Mouse (Mus musculus) cerebellum, adult 18-20 months (tissue): Measurements from ENCODE around the gene Osbpl6.

Experiments
- DNase-seq, 2 experiments: peaks; one replicate each; pipeline ENCODE4 v3.0.0; 2021

Osbpl6 gene

DNA sequence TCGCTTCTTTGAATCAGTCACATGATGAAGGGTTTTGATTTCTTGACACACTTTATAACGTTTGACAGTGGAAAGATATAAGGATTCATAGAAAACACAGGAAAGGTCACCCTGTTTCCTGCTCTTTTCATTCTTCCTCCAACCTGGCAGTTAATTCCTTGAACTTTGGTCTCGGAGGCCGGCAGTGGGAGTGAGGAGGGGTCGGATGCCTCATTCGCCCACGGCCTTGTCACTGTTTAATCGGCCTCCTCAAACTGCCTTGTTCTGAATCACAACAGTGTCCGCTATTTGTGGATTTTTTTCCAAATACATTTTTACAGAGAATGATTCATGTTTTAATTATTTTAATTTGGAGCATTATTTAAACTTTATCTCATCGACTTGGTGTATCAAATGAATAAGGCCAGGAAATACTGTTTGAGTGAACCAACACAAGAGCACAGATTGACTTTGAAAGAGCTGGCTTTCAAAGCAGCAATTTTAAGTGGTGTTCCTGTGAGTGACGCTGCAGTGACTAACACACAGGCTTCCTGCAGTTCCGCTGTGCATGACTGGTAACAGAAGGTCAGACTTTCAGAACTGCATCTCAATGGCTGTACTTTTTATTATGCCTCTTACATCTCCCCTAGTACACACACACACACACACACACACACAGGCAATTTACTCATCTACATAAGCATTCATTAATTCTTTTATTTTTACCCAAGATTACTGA, 98.0 kb downstream of the Osbpl6 start:
- no peak for DNase-seq

DNA sequence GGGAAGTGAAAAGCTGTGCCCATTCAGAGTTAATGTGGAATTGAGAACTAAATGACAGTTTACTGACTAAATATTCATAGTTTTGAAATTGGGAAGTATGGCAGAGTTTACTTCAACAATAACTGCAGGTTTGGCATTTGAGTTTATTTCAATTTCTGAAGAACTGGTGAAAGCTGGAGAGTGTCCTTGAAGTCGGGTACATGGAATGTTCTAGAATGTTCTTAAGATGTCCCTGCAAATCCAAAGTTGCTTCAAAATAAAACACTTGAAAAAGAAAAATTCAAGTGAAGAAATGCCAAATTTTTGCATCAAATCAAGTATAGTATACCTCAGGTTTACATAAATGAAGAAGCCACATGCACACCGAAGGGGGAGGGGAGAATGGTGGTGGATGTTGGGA, 98.7 kb downstream of the Osbpl6 start:
- no peak for DNase-seq

DNA sequence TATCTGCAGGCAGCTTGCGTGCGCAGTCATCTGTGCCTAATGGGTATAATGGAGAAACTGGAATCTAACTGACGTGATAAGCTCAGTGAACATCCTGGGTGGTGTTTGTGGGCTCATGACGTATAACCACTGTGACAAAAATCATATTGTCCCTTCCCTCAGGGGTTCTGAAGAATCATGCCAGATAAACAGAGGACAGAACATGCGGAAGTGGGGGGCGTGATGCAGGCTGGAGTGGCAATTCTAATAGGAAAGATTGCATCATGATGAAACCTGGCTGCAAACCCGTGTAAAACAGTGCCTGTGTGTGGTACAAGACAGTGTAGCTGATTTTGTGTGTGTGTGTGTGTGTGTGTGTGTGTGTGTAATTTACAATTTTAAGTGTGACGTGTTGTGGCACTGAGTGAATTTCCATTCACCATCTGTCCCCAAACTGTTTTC, 105.0 kb downstream of the Osbpl6 start:
- DNase-seq, result no peak

DNA sequence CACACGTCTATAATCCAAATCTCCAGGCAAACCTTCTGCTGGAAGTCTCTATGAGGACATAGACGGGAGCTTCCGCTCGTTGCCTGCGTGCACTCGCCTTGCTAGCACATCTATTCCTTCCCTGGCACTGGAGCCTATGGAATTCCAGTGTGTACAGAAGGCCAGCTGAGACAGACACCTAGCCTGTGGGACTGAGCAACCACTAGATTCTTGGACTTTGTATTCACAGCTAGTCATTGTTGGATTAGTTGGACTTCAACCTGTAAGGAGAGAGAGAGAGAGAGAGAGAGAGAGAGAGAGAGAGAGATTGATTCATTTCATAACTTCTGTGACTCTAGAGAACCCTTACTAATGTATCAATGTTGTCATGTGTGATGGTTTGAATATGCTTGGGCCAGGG, 105.8 kb downstream of the Osbpl6 start:
- no peak for DNase-seq

DNA sequence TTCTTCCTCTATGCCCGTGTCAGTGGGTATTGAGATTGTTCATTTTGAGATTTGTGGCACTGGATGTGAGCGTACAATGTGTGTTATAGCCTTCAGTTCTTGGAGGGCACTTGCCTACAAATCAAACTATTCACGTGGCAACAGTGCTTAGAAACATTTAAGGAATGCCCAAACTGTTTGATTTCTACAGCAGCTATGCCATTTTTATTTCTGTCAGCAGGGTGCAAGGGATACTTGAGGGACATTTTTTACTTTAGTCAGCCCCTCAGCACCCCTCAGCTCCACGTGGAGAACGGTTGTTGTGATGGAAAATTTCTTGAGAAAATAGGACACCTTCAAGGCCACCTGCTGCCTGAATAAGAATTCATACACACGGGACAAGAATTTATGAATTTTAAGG, 106.6 kb downstream of the Osbpl6 start:
- DNase-seq, result no peak

DNA sequence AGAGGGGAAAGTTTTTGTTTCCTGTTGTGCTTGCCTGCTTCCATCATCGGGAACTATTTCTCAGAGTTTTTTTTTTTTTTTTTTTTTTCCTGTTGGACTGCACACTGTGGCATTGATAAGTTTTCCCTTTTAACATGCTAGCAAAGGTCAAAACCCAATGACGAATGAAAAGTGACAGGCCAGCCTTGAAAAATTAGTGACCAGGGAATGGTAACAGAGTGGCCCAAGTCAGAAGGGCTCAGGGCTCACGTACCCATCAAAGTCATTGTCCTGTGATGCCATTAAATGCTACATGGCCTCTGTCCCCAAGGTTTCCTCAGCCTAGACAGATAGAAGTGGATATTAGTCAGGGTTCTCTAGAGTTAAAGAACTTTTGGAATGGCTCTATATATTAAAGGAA, 107.0 kb downstream of the Osbpl6 start:
- DNase-seq, result no peak

DNA sequence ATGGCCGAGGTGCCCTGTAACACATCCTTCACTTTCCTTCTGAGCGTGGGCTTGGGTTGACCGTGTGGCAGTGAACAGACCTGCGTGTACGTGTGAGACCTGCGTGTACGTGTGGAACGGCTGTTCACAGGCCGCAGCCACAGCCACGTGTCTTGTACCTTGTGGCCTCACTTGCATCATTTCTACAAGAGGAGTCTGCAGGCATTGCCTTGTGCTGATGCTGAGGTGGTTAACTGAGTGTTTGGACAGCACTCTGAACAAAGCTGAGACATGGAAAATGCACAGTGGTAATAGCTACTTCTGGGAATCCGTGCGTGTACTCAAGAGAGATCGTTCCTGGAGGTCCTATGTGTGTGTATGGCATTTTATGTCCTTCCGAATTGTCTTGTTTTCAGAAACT, 111.2 kb downstream of the Osbpl6 start:
- no peak for DNase-seq

DNA sequence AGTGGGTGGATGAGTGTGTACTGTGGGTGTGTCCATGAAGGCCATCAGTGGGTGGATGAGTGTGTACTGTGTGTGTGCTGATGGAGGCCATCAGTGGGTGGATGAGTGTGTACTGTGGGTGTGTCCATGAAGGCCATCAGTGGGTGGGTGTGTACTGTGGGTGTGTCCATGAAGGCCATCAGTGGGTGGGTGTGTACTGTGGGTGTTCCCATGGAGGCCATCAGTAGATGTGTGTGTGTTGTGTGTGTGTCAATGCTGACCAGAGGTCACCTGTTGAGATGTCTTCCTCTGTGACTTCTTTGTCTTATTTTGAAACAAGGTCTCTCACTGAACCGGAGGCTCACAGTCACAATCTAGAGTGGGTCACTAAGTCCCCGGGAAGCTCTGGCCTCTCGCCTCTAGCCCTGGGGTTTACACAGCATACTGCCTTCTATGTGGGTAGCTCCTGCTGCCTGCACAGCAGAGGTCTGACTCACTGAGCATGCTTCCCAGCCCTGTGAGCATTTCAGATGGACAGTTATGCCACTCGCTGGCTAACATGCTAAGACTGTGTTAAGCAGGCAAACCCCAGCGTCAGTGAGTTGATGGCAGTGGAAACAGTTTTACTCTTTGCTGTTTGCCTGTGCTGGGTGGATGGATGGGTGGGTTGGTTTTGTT, 112.2 kb downstream of the Osbpl6 start:
- peak in 1 of 2 experiments; percentile 21 for DNase-seq

DNA sequence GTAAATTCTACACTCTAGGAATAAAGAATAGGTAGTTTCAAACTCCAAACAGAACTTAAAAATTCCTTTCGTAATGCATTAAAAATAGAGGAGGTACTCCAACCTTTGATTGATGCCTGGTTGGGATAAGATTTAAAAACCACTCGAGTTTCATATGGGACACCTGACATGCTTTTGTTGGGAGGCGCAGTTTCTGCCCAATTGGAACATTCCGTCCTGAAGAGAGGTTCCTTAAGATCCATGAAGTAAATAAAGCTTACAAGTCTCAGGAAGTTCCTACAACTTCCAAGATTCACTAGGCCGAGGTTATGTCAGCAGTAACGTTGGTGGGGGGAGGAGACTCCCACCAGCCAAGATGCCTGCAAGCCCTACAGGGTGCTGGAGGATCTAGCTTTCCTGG, 115.3 kb downstream of the Osbpl6 start:
- DNase-seq, result no peak

DNA sequence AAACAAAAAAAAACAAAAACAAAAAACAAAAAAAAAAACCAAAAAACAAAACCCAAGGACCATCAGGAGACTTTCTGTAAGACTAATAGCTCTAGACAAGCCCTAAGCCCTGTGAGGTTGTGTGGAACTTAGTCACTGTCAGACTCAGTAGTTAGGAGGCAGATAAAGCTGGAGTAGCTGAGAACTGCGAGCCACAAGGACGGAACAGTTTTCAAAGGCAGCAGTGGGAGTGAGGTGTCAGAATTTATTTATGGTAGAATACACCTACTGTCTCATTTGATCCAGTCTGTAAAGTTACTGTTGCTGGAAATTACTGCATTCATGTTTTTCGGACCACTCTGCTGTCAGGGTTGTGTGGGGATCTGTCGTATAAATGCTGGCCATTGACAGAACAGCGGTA, 118.1 kb downstream of the Osbpl6 start:
- DNase-seq, result no peak

DNA sequence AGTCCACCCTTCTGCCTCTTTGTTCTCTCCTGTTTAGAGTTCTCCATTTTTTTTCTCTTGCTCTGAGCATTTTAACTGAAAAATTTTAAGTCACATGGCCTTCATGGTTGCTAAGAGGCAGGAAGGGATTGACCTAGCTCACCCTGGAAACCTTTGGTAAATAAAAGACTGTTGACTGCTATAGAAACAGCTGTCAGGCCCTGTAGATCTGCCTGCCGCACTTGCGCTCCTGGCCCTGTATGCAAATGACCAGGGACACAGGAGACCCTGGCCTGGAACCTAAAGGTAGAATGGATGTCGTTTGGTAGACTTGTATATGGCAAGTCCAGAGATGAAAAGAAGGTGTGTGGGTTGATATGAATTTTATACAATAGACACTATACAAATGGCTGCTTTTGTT, 119.3 kb downstream of the Osbpl6 start:
- no peak for DNase-seq

DNA sequence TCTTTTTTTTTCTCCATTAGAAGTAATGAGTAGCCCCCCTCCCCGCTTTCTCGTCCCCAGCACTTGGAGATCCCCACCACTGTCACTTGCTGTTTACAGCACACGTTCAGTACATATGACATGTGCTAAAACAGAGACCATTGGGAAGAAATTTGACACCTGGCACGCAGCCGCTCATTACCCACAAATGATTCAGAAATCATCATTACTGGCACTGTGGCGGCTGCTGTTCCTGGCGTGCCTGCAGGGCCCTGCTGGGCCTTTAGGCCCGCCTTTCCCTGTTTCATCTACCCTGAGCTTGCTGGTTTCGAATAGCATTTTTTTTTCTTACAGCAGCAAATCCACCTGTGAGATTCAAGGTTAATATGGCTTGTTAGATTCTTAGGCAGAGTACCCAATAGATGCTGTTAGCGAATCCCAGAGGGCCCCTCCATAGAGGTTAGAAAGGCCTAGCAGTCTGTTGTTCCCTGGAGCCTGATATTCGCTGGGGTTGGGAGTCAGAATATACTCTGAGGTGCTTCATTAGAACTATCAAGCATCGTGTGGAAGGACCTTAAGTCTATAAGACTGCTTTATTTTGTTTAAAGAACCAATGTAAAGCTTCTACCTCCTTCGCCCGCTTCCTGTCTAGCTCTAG, 126.3 kb downstream of the Osbpl6 start:
- peak; percentile 40 to 46 for DNase-seq

DNA sequence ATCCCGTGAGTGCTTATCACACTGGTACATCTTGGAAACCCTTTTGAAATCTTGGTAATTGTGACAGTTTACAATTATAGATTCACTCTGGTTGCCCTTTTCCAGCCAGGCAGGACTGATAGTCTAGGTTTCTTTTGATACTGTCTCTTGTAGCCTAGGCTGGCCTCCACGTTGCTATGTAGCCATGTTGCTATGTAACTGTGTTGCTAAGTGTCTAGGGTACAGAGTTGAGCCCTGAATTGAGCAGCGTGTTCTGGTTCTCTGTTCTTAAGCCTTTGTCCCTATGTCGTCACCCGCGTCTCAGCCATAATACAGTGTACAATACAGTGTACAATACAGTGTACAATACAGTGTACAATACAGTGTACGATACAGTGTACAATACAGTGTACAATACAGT, 128.6 kb downstream of the Osbpl6 start:
- DNase-seq, result no peak

DNA sequence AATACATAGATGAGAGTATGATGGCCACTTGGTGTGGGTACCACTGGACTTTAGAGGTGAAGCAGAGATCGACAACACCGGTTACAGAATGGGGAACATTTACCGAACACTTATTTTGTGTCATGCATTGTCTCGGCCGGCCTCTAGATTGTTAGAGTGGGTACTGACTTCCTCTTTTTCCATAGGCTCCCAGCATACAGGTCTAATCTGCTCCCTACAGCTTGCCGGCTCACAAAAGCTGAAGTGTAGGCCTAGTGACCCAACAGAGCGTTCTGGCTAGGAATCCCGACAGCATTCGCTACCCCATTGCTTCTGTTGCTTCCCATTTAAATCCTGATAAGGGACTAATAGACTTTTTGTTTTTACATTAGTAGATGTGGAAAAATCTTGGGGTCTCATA, 135.6 kb downstream of the Osbpl6 start:
- no peak for DNase-seq

DNA sequence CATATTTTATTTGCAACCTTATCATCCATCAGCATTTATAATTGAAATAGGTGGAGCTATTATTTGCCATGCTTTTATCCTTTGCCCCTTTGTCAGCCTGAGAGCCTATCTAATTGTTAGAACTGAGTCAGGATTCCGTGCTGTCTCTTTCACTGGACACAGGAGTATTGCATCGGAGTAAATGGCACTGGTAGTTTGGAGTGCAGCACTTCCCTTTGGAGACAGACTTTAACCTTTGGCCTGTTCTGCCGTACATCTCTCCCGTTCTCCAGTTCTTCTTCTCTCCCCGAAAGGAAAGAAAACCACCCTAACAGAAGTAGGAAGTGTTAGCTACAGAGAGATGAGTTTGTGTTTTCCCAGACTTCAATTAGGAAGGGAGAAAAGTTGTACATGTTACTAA, 136.6 kb downstream of the Osbpl6 start:
- DNase-seq, result no peak

DNA sequence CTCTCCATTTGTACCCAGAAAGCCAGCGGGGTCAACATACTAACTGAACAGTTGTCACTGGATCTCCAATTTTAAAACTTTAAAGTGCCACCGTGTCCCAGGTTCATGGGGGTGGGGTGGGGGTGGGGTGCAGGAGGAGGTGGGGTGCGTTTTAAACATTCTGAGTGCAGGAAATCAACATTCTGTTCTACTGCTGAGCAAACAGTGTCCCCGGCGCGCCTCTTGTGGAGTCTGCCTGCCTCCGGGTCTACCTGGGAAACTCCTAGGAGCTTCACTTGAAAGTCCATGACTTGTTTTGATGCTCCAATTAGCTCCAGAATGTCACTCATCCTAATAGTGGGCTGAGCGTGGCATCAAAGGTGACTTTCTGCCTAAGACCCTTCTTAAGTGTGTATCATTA, 139.2 kb downstream of the Osbpl6 start:
- no peak for DNase-seq

DNA sequence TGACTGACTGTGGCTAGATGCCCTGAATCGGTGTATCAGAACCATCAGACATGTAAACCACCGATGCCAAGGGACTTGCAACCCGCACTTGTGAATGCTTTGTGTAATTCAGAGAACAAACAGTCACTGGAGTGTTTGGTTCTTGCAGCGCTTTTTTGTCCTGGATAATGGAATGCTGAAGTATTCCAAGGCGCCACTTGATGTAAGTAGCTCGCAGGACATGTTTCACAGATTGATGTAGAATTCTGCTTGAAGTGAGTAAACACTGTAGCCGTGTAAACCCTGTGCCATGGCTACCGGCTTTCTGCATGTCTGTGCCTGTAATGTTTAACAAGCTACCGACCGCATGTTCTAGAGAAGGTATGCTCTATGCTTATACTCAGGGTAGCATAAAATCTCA, 141.9 kb downstream of the Osbpl6 start:
- no peak for DNase-seq

DNA sequence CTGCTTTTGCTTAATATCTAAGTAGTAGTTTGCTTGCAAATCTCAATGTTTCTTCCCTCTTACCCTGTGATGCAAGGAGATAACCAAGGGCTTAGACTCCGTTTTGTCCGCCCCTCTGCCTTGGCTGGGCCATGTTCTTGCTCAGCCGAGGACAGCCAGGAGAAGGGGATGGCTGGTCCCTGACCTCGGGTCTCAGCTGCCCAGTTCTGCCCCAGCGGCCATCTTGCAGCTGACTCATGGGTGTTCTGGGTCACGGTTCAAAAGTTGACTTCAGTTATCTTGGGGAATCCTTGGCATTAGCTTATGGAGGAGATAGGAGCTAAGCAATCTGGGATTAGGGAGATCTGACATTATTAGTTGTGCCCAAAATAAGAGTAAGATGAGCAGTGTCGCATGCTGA, 142.5 kb downstream of the Osbpl6 start:
- no peak for DNase-seq

DNA sequence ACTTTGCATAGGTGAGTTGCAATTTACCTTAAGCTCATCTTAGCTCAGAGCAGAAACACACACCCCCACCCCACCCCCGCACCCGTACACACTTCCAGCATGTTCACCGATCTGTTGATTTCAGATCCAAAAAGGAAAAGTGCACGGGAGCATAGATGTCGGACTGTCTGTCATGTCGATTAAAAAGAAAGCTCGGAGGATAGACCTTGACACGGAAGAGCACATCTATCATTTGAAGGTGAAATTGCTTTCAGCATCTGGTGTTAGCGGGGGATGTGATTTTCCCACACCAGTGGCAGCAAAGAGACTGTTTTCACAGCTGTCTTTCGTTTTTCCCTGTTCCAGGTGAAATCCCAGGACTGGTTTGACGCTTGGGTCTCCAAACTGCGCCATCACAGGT, 143.0 kb downstream of the Osbpl6 start:
- DNase-seq, result no peak

DNA sequence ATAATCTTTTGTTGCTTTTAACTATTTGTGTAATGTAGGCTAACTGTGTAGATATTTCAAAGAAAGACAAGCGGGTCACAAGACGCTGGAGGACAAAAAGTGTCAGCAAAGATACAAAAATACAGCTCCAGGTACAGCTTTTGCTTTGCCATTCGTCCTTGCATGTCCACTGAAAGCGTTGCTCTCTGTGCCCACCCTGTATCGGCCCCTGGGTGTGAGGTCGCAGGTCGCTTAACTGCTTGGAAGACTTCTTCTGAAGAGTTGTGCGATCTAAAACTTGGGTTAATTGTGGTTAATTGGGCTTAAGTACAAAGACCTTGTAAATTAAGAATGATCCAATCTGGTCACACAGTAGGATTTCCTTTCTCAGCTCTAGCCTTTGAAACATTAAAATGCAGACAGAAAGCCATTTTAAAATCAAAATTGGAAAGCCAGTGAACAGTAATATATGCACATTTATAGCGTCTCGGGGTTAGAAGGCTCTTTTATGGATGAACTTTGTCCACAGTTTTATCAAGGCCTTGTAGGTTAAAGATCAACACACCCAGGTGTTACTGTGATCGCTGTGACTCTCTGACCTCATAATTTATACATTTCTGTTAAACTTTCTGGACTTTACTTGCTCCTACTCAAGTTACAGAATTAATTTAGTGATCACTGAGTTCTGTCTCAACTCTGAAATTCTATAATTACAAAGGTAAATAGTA, 149.7 kb downstream of the Osbpl6 start:
- DNase-seq, result no peak

DNA sequence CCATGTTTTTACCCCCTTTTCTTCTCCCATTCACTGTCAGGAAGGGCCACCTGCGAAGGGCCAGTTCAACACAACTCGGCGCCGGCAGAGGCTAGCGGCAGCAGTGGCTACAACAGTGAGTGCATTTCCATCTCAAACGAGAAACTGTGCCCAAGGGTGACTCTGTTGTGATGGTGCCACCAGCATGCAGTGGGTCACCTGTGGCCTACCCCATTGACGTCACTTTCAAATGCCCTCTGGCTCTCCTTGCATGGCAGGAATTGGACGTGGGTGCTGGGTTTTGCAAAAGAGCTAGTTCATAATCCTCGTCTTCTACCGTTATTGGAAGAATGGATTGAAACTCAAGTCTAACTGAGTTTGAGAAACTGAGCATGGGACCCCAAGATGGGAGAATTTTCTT, 153.8 kb downstream of the Osbpl6 start:
- DNase-seq, result no peak

DNA sequence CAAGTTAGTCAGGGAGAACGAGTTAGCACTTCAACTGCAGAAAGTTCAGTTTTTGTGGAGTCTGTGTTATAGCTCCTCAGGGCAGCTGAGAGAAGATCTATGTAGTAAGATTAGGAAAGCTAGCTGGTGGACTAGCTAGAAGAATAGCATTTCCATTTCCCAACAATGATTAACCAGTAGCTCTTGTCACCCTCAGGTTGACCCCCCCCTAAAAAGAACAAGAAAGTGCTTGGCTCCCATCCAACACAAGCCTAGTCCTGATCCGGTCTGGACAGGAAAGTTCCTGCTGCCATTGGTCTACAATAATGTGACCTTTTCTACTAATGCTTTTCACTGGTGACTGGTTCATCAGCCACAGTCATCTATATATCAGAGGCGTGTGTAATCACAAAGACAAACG, 157.6 kb downstream of the Osbpl6 start:
- no peak for DNase-seq

DNA sequence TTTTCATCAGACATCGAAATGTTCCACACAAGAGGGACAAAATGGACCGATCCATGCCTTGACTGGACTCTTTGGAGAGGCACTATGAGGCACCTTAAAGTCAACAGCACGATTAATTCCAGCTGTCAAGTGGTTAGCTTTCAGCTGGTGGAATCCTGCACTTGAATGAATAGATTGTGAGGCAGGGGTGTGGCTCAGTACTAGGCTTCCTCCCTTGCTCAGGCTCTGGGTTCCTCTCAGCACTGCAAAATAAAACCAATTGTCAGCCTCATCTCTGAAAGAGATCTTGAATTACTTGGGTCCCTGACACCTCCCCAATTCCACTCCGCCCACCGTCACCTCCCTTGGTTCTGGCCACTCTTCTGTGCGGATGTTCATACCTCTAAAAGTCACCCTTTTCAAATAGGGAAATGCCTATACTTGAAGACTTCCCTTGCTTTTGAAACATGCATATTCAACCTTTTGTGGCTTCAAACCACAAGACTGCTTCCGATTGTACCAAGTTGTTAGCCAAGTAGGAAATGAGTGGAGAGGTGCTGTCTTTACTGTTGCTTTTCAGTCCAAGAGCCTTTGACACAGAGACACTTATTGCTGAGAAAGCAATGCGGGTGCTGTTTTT, 160.7 kb downstream of the Osbpl6 start:
- no peak for DNase-seq
